Mouse (Mus musculus) CD4-positive, CD25-positive, alpha-beta regulatory T cell, adult 2 months (primary cell): Measurements from ENCODE around the gene 2310022A10Rik.
"Not testable (repeated sequence)": the region's sequence is repeated elsewhere in the genome, so short reads cannot be mapped to it uniquely, and the experiment has no call there.

Source experiments
- DNase-seq: peaks from one replicate; pipeline ENCODE4 v3.0.0-alpha.2; 2012; ENCODE audit warnings: low read depth, low spot score

2310022A10Rik gene

GRCm38 (mm10) chr7:27612940-27613339, 59.9 kb downstream of the 2310022A10Rik start:
- no peak for DNase-seq

- no peak for DNase-seq
Measured at GRCm38 (mm10) chr7:27613751-27614499, 60.9 kb downstream of the 2310022A10Rik start.

- DNase-seq, result no peak
Measured at GRCm38 (mm10) chr7:27621028-27621427, 68.0 kb downstream of the 2310022A10Rik start.

GRCm38 (mm10) chr7:27622234-27622633, 69.2 kb downstream of the 2310022A10Rik start:
- DNase-seq, result no peak

GRCm38 (mm10) chr7:27624967-27625366, 71.9 kb downstream of the 2310022A10Rik start:
- no peak for DNase-seq

GRCm38 (mm10) chr7:27627707-27628106, 74.7 kb downstream of the 2310022A10Rik start:
- no peak for DNase-seq

- no peak for DNase-seq
Measured at GRCm38 (mm10) chr7:27628190-27628589, 75.2 kb downstream of the 2310022A10Rik start.

- DNase-seq, result not testable (repeated sequence)
Measured at GRCm38 (mm10) chr7:27628816-27629215, 75.8 kb downstream of the 2310022A10Rik start.

GRCm38 (mm10) chr7:27631439-27631838, 78.4 kb downstream of the 2310022A10Rik start:
- DNase-seq, result no peak
